Mouse (Mus musculus) midbrain, embryonic 11.5 days (tissue): ENCODE data around the gene Sirt5. TPM values are rescaled to one million over a fixed set of nuclear protein-coding genes. Genes with fewer than 3 reads are reported as not detected.

Experiments
- ATAC-seq: fragments of 200-750 bp; cut with Nextera tagmentation; 2 replicates; pipeline ENCODE4 v1.8.0; 2017; ENCODE audit warnings: moderate TSS enrichment, moderate library complexity; ENCODE audit not compliant: low FRiP score
- DNase-seq: peaks from one replicate; pipeline ENCODE4 v3.0.0; 2015; ENCODE audit warnings: low spot score; ENCODE audit errors: missing footprints
- H3K27ac ChIP-seq: fragments of 300-500 bp; sonication (generic); 2 replicates; pipeline ENCODE4 v1.5.1; 2014; ENCODE audit warnings: low read depth, low read length
- H3K27me3 ChIP-seq: fragments of 300-500 bp; sonication (generic); 2 replicates; pipeline ENCODE4 v1.6.1; 2014; ENCODE audit warnings: mild to moderate bottlenecking, low read length, moderate library complexity, mixed read lengths; ENCODE audit not compliant: control insufficient read depth, insufficient read depth
- H3K36me3 ChIP-seq: fragments of 300-500 bp; sonication (generic); 2 replicates; pipeline ENCODE4 v1.6.1; 2014; ENCODE audit warnings: mild to moderate bottlenecking, low read length, moderate library complexity, mixed read lengths; ENCODE audit not compliant: control insufficient read depth, insufficient read depth
- H3K4me1 ChIP-seq: fragments of 300-500 bp; sonication (generic); 2 replicates; pipeline ENCODE4 v1.6.1; 2014; ENCODE audit warnings: low read length; ENCODE audit not compliant: control insufficient read depth, insufficient read depth
- H3K4me2 ChIP-seq: fragments of 300-500 bp; sonication (generic); 2 replicates; pipeline ENCODE4 v1.6.1; 2014; ENCODE audit warnings: mild to moderate bottlenecking, moderate library complexity
- H3K4me3 ChIP-seq: fragments of 300-500 bp; sonication (generic); 2 replicates; pipeline ENCODE4 v1.5.1; 2014; ENCODE audit warnings: low read depth, low read length
- H3K9ac ChIP-seq: fragments of 300-500 bp; sonication (generic); 2 replicates; pipeline ENCODE4 v1.6.1; 2014; ENCODE audit warnings: low read length
- H3K9me3 ChIP-seq: fragments of 300-500 bp; sonication (generic); 2 replicates; pipeline ENCODE4 v1.6.1; 2016; ENCODE audit warnings: low read length; ENCODE audit not compliant: control insufficient read depth
- WGBS: fragments of 180-500 bp; shearing (Covaris S2); extraction: QIAGEN DNeasy Blood & Tissue Kit; methylation state at CpG from one replicate; pipeline ENCODE4 v1.1.7; 2014; 5-methylcytosine and 5-hydroxymethylcytosine counted together
- polyA plus RNA-seq: library from polyadenylated mRNA; unstranded; fragments of >200 nt; fragmentation: Nextera tagmentation; extraction: Ambion mirVana; gene quantifications from 2 replicates; pipeline ENCODE4 v1.2.1, GENCODE M21; 2014

The Sirt5 gene
- 25.5 and 26.6 TPM in 2 replicates for polyA plus RNA-seq

DNA sequence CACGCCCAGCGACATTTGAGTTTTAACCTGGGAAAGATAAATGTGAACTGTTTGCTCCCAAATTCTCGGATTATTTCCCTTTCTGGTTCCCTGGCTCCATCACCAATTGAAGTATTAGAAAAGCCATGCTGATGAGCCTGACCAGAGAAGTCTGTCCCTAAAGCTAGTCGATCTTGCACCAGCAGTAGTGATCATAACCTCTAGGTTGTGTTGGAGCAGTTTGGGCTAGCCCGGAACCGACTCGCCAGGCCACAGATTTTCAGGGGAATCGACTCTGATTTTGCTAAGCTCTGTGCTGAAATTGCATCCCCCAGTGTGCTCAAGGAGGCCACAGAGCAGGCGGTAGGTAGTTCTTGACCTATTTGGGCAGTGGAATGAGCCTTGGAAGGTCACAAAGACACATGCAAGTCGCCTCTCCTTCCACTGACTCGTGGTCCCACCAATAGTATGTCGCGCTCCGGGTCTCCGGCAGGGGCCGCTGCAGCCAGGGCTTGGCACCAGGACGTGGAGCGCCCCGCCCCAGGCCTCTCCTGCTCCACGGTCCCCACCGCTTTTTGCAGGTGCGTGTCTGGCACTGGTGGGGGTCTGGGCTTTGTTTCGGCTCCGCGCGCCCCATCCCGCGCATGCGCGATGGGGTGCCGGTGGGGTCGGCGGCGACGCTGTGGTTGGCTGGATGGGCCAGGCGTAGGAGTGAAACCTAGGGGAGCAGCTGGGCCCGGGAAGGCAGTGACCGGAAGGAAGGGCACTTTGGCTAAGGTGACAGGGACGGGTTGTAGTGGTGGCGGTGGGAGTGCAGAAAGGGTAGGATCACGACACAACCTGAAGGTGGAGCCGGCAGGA lies at the start of gene Sirt5:
Gene Sirt5, plus strand, starts transcription at position 512 of the 840 bp plus-strand sequence.
- peak; percentile 99 for DNase-seq
- H3K36me3 ChIP-seq, result no peaks in the 10 kb centered on the region

DNA sequence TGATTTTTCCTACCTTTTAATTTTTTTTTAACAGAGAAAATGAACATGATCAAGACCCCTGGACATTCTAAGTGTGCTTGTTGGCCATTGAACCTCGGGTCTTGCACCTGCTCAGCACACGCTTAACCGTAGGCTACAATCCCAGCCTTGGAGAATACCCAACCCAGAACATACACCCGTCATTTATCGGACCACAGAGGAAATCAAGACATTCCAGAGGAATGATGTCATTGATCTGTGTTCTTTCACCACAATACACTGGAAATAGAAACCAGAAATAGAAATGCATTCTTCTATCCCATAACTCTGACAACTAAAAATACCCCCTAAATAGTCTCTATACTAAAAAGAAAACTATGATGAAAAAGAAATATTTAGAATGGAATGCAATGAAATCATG lies 47.9 kb upstream of the Sirt5 start:
- Histone ChIP-seq H3K4me2 (no peak overlapping the region), H3K27ac (no peak overlapping the region), H3K27me3 (no peaks in the 10 kb centered on the region), H3K36me3 (no peaks in the 10 kb centered on the region), H3K9ac (no peak overlapping the region), H3K4me3 (no peak overlapping the region), H3K9me3 (no peaks in the 10 kb centered on the region), H3K4me1 (no peaks in the 10 kb centered on the region)
- ATAC-seq (no peak), DNase-seq (no peak)
- WGBS, result 82% methylated on average over 5 of the region's 5 CpGs

More for the DNA sequence above, at the start of gene Sirt5:
- peak within 1 kb of the TSS; percentile 40 for H3K27ac ChIP-seq
- ATAC-seq, result peak; percentile 96
- H3K4me1 ChIP-seq, result peaks cover 4% of the 10 kb centered on the region
- H3K9ac ChIP-seq, result peak within 1 kb of the TSS; percentile 82
- H3K9me3 ChIP-seq, result no peaks in the 10 kb centered on the region
- peak within 1 kb of the TSS; percentile 76 for H3K4me2 ChIP-seq
- no peaks in the 10 kb centered on the region for H3K27me3 ChIP-seq
- WGBS, result 15% methylated on average over 42 of the region's 42 CpGs
- peak within 1 kb of the TSS; percentile 53 for H3K4me3 ChIP-seq

DNA sequence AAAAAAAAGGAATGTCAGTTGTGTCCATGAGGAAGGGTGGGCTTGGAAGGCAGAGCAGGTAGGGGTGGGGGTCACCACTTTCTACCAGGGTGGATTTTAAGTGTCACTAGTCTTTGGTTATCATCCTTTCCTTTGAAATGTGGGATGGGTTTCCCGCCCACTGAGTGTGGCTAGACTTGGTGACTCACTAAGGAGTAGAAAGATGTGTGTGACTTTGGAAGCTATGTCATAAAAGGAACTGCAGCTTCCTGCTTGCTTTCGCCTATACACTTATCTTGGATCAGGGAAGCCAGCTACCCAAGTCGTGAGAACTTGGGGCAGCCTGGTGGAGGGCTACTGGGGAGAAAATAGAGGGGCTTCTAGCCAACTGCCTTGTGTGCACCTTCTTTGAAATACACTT lies 45.9 kb upstream of the Sirt5 start:
- 73% methylated on average over 3 of the region's 3 CpGs for WGBS
- no peak overlapping the region for H3K4me2 ChIP-seq
- H3K36me3 ChIP-seq, result no peaks in the 10 kb centered on the region
- no peak overlapping the region for H3K4me3 ChIP-seq
- no peaks in the 10 kb centered on the region for H3K4me1 ChIP-seq
- DNase-seq (peak; percentile 17), ATAC-seq (no peak)
- H3K27ac ChIP-seq, result no peak overlapping the region
- H3K27me3 ChIP-seq, result no peaks in the 10 kb centered on the region
- no peaks in the 10 kb centered on the region for H3K9me3 ChIP-seq
- H3K9ac ChIP-seq, result no peak overlapping the region

DNA sequence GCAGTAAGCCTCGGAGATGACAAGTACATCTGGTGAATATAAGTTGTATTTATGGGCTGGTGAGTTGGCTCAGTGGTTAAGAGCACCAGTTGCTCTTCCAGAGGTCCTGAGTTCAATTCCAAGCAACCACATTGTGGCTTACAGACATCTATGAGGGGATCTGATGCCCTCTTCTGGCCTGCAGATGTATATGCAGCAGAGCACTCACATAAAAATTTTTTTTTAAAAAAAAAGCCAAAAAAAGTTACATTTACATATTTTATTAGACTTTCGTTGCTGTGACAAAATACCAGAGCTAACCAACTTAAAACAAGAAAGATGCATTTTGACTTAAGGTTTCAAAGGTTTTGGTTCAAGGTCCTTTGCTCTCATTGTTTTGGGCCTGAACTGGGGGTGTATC lies 43.8 kb upstream of the Sirt5 start:
- ATAC-seq (no peak), DNase-seq (no peak)
- Histone ChIP-seq H3K4me1 (no peaks in the 10 kb centered on the region), H3K27ac (no peak overlapping the region), H3K9me3 (no peaks in the 10 kb centered on the region), H3K36me3 (no peaks in the 10 kb centered on the region), H3K4me2 (no peak overlapping the region), H3K9ac (no peak overlapping the region), H3K4me3 (no peak overlapping the region), H3K27me3 (no peaks in the 10 kb centered on the region)
- 69% methylated on average over 2 of the region's 2 CpGs for WGBS

DNA sequence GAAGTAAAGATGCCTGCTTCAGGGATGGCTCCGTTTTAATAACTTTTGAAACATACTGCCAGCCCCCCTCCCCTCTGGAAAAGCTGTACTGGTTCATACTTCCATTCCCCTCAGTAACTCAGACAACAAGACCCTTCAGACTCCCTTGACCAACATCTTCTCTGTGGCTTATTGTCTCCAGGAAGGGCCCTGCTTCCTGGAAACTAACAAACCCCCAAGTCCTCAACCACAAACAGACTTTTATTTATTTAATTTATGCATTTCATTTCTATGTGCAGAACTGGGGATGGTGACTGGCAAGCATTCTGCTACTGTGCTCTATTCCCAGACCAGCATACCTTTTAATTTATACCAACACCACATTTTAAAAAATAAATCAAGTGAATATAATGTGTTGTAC lies 39.9 kb upstream of the Sirt5 start:
- no peak overlapping the region for H3K4me3 ChIP-seq
- H3K27ac ChIP-seq, result no peak overlapping the region
- no peak overlapping the region for H3K4me2 ChIP-seq
- H3K27me3 ChIP-seq, result no peaks in the 10 kb centered on the region
- ATAC-seq, result no peak
- WGBS, result 71% methylated on average over 1 of the region's 1 CpGs
- H3K9me3 ChIP-seq, result no peaks in the 10 kb centered on the region
- no peak for DNase-seq
- no peaks in the 10 kb centered on the region for H3K4me1 ChIP-seq
- H3K9ac ChIP-seq, result no peak overlapping the region
- no peaks in the 10 kb centered on the region for H3K36me3 ChIP-seq

DNA sequence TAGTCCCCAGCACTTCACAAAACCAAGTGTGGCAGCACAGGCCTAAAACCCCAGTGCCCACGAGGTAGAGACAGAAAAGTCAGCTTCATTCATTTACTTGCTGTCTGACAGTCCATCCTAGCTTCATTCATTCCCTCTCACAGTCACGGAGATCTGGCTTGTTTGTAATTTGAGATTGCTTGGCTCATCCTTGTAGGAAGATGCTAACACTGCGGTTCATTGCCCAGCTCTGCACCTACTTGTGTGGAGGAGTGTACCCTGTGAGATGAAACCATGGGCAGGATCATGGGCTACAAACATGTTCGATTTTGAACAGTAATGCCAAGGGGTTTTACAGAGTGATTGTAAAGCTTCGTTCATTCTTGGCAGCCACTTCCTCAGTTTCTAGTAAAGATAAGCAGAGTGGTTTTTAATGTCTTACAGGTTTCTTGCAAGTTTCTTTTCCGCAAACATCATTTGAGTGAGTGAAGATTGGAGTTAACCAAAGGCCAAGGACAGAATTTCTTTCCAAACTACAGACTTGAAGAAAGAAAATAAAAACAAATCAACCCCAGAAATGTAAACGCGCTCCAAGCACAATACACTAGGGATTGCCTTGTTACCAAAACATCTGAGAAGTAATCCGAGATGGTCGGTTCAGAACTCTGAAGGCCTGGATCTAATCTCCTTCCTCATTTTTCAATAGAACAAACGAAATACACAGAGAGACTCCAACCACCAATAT lies 33.4 kb upstream of the Sirt5 start:
- ATAC-seq (no peak), DNase-seq (no peak)
- Histone ChIP-seq H3K4me2 (no peak overlapping the region), H3K36me3 (no peaks in the 10 kb centered on the region), H3K4me1 (no peaks in the 10 kb centered on the region), H3K27me3 (no peaks in the 10 kb centered on the region), H3K4me3 (no peak overlapping the region), H3K9ac (no peak overlapping the region), H3K9me3 (no peaks in the 10 kb centered on the region), H3K27ac (no peak overlapping the region)
- 65% methylated on average over 11 of the region's 11 CpGs for WGBS

DNA sequence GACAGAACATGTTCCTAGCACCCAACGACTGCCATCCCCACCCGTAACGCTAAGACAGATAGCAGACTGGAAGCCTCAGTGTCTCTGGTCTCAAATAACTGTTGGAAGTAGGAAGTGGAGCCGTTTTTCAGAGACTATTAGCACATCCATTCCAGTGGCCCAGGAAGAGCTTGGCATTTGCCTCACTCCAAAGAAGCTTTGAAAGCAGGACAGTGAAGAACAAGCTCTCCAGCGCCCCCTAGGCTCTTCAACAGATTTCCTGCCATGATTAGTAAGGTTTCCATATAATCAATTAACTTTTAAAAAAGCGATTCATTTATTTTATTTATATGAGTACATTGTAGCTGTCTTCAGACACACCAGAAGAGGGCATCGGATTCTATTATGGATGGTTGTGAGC lies 32.7 kb upstream of the Sirt5 start:
- Histone ChIP-seq H3K4me3 (no peak overlapping the region), H3K9ac (no peak overlapping the region), H3K4me2 (no peak overlapping the region), H3K9me3 (no peaks in the 10 kb centered on the region), H3K27ac (no peak overlapping the region), H3K36me3 (no peaks in the 10 kb centered on the region), H3K4me1 (no peaks in the 10 kb centered on the region), H3K27me3 (no peaks in the 10 kb centered on the region)
- WGBS, result 50% methylated on average over 7 of the region's 7 CpGs
- no peak for DNase-seq
- ATAC-seq, result no peak

DNA sequence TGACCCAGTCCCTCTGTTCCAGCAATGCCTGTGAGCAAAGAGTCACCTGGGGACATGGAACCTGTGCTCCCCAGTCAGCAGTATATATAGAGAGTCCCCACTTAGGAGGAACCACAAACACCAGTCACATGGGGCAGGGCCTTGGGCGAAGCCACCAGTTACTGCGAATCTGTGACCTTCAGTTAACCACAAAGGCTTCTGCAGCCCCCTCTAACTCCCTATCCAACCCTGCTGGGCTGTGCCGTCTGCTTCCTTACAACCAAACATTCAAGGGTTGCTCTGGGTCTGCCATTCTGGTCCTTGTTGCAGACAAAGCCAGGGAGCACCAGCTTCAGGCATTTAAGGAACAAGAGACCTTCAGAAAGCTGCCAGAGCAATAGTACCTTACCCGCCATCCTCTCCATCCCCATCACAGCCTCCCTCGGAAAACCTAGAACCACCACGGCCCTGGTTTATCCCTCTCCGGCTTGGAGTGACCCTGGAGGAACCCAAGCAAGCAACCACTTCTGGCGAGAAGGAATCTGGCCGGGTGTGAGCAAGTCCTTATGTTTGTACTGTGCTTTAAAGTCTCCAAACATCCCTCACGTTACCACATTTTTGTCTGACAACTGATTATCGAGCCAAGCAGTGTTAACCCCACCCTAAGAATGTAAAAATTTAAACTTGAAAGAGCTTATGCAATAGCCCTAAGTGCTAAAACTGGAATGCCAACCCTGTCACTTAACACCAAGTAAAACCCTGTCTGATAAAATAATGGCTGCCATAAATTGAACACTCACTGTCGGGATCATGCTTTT lies 28.7 kb upstream of the Sirt5 start:
- Histone ChIP-seq H3K9me3 (no peaks in the 10 kb centered on the region), H3K27ac (no peak overlapping the region), H3K4me1 (no peaks in the 10 kb centered on the region), H3K4me2 (no peak overlapping the region), H3K4me3 (no peak overlapping the region), H3K36me3 (no peaks in the 10 kb centered on the region), H3K9ac (no peak overlapping the region), H3K27me3 (no peaks in the 10 kb centered on the region)
- ATAC-seq (no peak), DNase-seq (no peak)
- 83% methylated on average over 12 of the region's 12 CpGs for WGBS
